Mouse (Mus musculus) forebrain, postnatal 0 days (tissue): ENCODE measurements around the gene Spin1. TPM values are rescaled to one million over a fixed set of nuclear protein-coding genes. Genes with fewer than 3 reads are reported as not detected.

Source experiments
- ATAC-seq: fragments of 200-750 bp; cut with Nextera tagmentation; 2 replicates; pipeline ENCODE4 v1.8.0; 2017; ENCODE audit warnings: mild to moderate bottlenecking, moderate library complexity
- DNase-seq: peaks from one replicate; pipeline ENCODE4 v3.0.0-alpha.2; 2015
- H3K27ac ChIP-seq: fragments of 300-500 bp; sonication (generic); 2 replicates; pipeline ENCODE4 v1.5.1; 2014; ENCODE audit warnings: low read depth, mild to moderate bottlenecking, antibody characterized with exemption, low read length, moderate library complexity, mixed read lengths
- H3K27me3 ChIP-seq: fragments of 300-500 bp; sonication (generic); 2 replicates; pipeline ENCODE4 v1.6.1; 2014; ENCODE audit warnings: mild to moderate bottlenecking, low read length, mixed read lengths; ENCODE audit not compliant: insufficient read depth
- H3K36me3 ChIP-seq: fragments of 300-500 bp; sonication (generic); 2 replicates; pipeline ENCODE4 v1.6.1; 2014; ENCODE audit warnings: mild to moderate bottlenecking, moderate library complexity; ENCODE audit not compliant: insufficient read depth
- H3K4me1 ChIP-seq: fragments of 300-500 bp; sonication (generic); 2 replicates; pipeline ENCODE4 v1.6.1; 2014; ENCODE audit warnings: antibody characterized with exemption; ENCODE audit not compliant: insufficient read depth
- H3K4me2 ChIP-seq: fragments of 300-500 bp; sonication (generic); 2 replicates; pipeline ENCODE4 v1.6.1; 2014; ENCODE audit warnings: low read depth, mild to moderate bottlenecking, moderate library complexity
- H3K4me3 ChIP-seq: fragments of 300-500 bp; sonication (generic); 2 replicates; pipeline ENCODE4 v1.5.1; 2014; ENCODE audit warnings: low read depth, low read length, mixed read lengths
- H3K9ac ChIP-seq: fragments of 300-500 bp; sonication (generic); 2 replicates; pipeline ENCODE4 v1.6.1; 2014; ENCODE audit warnings: mild to moderate bottlenecking
- H3K9me3 ChIP-seq: fragments of 300-500 bp; sonication (generic); 2 replicates; pipeline ENCODE4 v1.6.1; 2016; ENCODE audit warnings: low read length
- CTCF ChIP-seq: sonication (generic); IDR thresholded peaks from 2 replicates; pipeline ENCODE4 v1.5.1; 2016; ENCODE audit warnings: antibody characterized with exemption, control low read depth, low read depth
- WGBS: fragments of 180-500 bp; shearing (Covaris S2); extraction: QIAGEN DNeasy Blood & Tissue Kit; methylation state at CpG from one replicate; pipeline ENCODE4 v1.1.7; 2014; 5-methylcytosine and 5-hydroxymethylcytosine counted together
- polyA plus RNA-seq: library from polyadenylated mRNA; unstranded; fragments of >200 nt; fragmentation: Nextera tagmentation; extraction: Ambion mirVana; gene quantifications from 2 replicates; pipeline ENCODE4 v1.2.1, GENCODE M21; 2015
- total RNA-seq: library from RNA; depleted of rRNA; stranded (reverse); fragments of >200 nt; gene quantifications from 2 replicates; pipeline ENCODE4 v1.2.3, GENCODE M21; 2014; rRNA removed

The Spin1 gene
- total and polyA plus RNA-seq, 2 experiments from 2014 or later: 151 to 236 TPM

DNA sequence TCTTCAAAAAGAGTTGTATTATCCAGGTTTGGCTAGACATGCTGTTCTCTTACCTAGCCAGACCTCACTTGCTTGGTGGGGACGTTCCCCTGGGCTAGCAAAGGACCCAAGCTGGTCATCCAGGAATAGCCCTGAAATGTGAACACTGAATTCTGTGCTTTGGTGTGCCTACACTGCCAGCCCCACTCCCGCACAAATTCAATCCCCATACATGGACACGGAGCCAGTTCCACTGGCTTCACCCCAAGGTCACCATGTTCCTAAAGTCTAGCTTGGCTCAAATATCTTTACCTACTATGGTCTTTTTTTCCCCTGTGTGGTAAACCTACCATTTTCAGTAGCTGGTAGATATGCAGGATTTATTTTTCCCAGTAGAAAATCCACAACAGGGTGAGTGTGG is 97.0 kb downstream of the Spin1 start:
- WGBS: 86% methylated on average over 3 of the region's 3 CpGs
- Histone ChIP-seq H3K27me3 (no peaks in the 10 kb centered on the region), H3K27ac (no peak overlapping the region), H3K4me3 (no peak overlapping the region), H3K9me3 (0 out of 2 replicates have a peak, but pooled peaks cover 3% of the 10 kb centered on the region), H3K36me3 (no peaks in the 10 kb centered on the region), H3K9ac (no peak overlapping the region), H3K4me1 (no peaks in the 10 kb centered on the region), H3K4me2 (no peak overlapping the region)
- no peak for ATAC-seq
- no peak for TF ChIP-seq CTCF
- DNase-seq: no peak

- no peak overlapping the region for H3K4me3 ChIP-seq
- 0 out of 2 replicates have a peak, but pooled peaks cover 3% of the 10 kb centered on the region for H3K9me3 ChIP-seq
- H3K4me1 ChIP-seq: no peaks in the 10 kb centered on the region
- H3K36me3 ChIP-seq: no peaks in the 10 kb centered on the region
- H3K9ac ChIP-seq: no peak overlapping the region
- H3K27me3 ChIP-seq: no peaks in the 10 kb centered on the region
- peak; percentile 48; the same call in 1 of the 2 replicates for ATAC-seq
- WGBS: 68% methylated on average over 5 of the region's 5 CpGs
- H3K4me2 ChIP-seq: no peak overlapping the region
- no peak overlapping the region for H3K27ac ChIP-seq
- peak; percentile 35 for DNase-seq
- no peak for TF ChIP-seq CTCF
Observed at GRCm38 (mm10) chr13:51198186-51198585, 97.5 kb downstream of the Spin1 start.

Other genes starting within 250 kb of the Spin1 start
- 2.1 and 3.1 TPM in 2 replicates for gene Nxnl2, start 70.1 kb downstream of the Spin1 start, total RNA-seq
- gene Nxnl2, start 70.1 kb downstream of the Spin1 start, polyA plus RNA-seq: 5.3 and 6.5 TPM in 2 replicates